Mouse (Mus musculus): ENCODE measurements around the gene Mast2. TPM values are rescaled to one million over a fixed set of nuclear protein-coding genes. Genes with fewer than 3 reads are reported as not detected.

Mast2 gene
- total RNA-seq, 2 experiments from 2014 or later, result 41.9 to 44.7 TPM

DNA sequence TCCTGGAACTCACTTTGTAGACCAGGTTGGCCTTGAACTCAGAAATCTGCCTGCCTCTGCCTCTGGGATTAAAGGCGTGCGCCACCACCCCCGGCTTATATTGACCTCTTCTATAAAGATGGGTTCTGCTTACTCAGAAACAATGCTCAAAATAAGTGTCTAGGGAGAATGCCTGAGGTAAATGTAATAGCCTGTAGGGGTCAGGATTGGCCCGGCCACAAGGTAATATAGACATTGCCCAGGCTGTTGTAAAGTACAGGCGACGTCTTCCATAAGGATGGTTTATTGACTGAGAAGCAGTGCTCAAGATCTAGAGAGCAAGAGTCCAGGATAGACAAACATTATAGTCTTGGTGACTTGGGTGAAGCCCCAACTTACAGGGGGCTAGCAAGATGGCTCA lies 195.8 kb downstream of the Mast2 start:
- no peak for DNase-seq (ENCODE audit: low spot score in 2 of 2)

Other genes with a start within 250 kb of the Mast2 start
- gene Pik3r3, start 242.6 kb downstream of the Mast2 start, total RNA-seq (2021), result 10 to 100 TPM; 16.1 to 18.3 TPM
- 10 to 100 TPM; 12.5 to 14.5 TPM for gene Ipp, start 43.4 kb upstream of the Mast2 start, total RNA-seq (2021)
- gene Tmem69, start 91.8 kb upstream of the Mast2 start, total RNA-seq (2021), result 10 to 100 TPM; 19.7 to 24.9 TPM
- 10 to 100 TPM; 62.5 to 67.0 TPM for gene Gpbp1l1, start 93.5 kb upstream of the Mast2 start, total RNA-seq (2021)
- gene Ccdc17, start 132.5 kb upstream of the Mast2 start, total RNA-seq (2021), result 10 to 100 TPM in 1 of 2 experiments, 1 to 10 TPM in 1; 8.4 to 11.7 TPM
- 10 to 100 TPM; 20.3 to 24.6 TPM for gene Nasp, start 163.8 kb upstream of the Mast2 start, total RNA-seq (2021)
- 100 to 1,000 TPM; 822 to 909 TPM for gene Akr1a1, start 187.5 kb upstream of the Mast2 start, total RNA-seq (2021)
- gene Prdx1, start 221.4 kb upstream of the Mast2 start, total RNA-seq (2021), result 100 to 1,000 TPM; 648 to 719 TPM
- gene Mmachc, start 244.2 kb upstream of the Mast2 start, total RNA-seq (2021), result 10 to 100 TPM; 32.3 to 40.3 TPM
- gene Ccdc163, start 244.3 kb upstream of the Mast2 start, total RNA-seq (2021), result 10 to 100 TPM; 15.4 to 15.5 TPM

Measured in adrenal gland, adult 18-20 months (tissue).